Mouse (Mus musculus): Measurements from ENCODE around the gene Gm20388. TPM values are rescaled to one million over a fixed set of nuclear protein-coding genes. Genes with fewer than 3 reads are reported as not detected.

Gm20388 gene
- polyA plus RNA-seq, 1 experiment from 2014 or later = 12.4 TPM

DNA sequence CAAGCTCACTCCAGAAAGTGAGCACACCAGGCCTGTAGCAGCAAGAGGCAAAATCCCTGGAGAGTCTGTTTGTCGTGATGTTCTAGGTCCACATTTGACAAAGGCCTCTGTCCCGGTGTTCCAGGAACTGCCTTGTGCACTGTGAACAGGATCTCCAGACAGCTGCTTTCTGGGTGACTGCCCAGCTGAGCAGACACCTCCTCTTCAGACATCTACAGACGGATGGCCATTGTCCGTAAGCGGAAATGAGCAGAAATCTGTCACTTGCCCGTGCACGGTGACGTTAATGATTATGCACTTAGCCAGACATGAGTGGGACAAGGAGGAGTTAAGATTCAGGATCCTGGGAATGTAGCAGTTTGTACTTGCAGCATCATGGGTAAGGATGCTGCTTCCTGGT lies 2443.5 kb downstream of the Gm20388 start:
- no peak overlapping the region for H3K27ac ChIP-seq (ENCODE audit: low read depth, low read length)
- H3K4me2 ChIP-seq (ENCODE audit: low read length) = no peak overlapping the region
- no peak for ATAC-seq
- no peak overlapping the region for H3K9ac ChIP-seq (ENCODE audit: low read depth, low read length)
- no peaks in the 10 kb centered on the region; the same call in 1 of the 2 replicates for H3K4me1 ChIP-seq (ENCODE audit: control insufficient read depth, insufficient read depth, low read depth, low read length)
- no peak overlapping the region for H3K4me3 ChIP-seq (ENCODE audit: low read length)
- no peaks in the 10 kb centered on the region for H3K27me3 ChIP-seq (replicated peaks; ENCODE audit: control insufficient read depth, insufficient read depth, low read length)
- whole genome bisulfite sequencing = 78% methylated on average over 8 of the region's 8 CpGs
- H3K36me3 ChIP-seq (ENCODE audit: control insufficient read depth, insufficient read depth, low read length) = no peaks in the 10 kb centered on the region
- no peaks in the 10 kb centered on the region for H3K9me3 ChIP-seq (ENCODE audit: control insufficient read depth, low read length)

DNA sequence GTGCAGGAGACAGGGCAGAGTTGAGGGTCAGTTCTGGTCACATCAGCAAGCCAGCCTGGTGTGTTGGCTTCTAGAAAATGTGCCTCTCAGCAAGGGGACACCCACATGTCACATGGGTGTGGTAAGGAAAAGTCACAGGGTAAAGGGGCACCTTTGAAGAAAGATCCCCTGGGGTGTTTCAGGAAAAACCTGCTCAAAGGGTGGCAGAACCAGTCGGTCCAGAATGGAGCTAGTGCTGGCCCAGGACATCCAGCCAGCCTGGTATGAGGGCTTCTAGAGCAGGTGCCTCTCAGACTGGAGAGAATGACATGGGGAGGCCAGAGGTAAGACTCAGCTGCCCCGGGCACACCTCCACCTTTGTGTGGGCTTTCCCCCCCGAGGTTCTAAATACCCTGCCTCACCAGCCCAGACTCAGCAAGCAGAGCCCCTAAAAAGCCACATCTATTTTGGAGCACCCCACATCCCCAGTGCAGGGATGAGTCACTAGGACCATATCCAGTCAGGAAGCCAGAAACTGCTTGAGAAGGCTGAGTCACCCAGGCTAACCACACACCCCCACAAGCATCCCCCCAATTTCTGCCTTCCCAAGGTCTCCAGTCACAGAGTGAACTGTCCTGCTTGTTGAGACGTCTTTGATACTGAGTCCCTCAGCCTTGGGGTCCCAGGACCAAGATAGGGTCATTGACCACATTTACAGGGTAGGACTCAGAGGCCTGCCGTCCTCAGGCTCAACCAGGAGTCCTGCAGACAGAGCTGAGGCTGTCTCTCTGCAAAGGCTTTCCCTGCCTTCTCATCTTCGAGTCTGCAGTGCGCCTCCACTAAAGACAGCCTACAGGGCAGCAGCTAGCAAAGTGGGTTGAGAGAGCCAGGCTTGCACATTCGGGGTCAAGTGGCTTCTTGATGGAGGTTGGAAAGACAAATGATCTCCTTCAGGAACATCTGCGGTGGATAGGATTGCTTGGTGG lies 2445.3 kb downstream of the Gm20388 start:
- Histone ChIP-seq H3K4me2 (ENCODE audit: low read length) (no peak overlapping the region), H3K9ac (ENCODE audit: low read depth, low read length) (no peak overlapping the region), H3K27ac (ENCODE audit: low read depth, low read length) (no peak overlapping the region), H3K36me3 (ENCODE audit: control insufficient read depth, insufficient read depth, low read length) (no peaks in the 10 kb centered on the region), H3K9me3 (ENCODE audit: control insufficient read depth, low read length) (no peaks in the 10 kb centered on the region), H3K4me1 (ENCODE audit: control insufficient read depth, insufficient read depth, low read depth, low read length) (no peaks in the 10 kb centered on the region), H3K4me3 (ENCODE audit: low read length) (no peak overlapping the region), H3K27me3 (replicated peaks; ENCODE audit: control insufficient read depth, insufficient read depth, low read length) (no peaks in the 10 kb centered on the region)
- no peak for ATAC-seq
- 80% methylated on average over 9 of the region's 9 CpGs for WGBS

DNA sequence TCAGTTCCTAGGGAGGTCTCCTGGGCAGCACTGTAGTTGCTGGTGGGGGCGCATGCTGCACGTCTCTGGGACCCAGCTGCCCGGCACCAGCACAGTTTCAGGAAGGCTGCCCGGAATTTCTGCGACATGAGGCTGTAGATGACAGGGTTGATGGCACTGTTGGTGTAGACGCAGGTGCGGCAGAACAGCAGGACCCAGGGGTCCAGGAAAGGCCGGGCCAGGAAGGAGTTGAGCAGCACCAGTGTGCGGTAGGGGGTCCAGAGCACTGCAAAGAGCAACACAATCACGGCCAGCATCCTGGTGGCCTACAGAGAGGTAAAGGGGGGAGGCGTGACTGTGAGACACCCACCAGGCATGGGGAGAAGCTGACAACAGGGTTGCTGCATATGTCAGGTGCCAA lies 2446.6 kb downstream of the Gm20388 start:
- Histone ChIP-seq H3K9ac (ENCODE audit: low read depth, low read length) (no peak overlapping the region), H3K4me2 (ENCODE audit: low read length) (no peak overlapping the region), H3K36me3 (ENCODE audit: control insufficient read depth, insufficient read depth, low read length) (no peaks in the 10 kb centered on the region), H3K4me1 (ENCODE audit: control insufficient read depth, insufficient read depth, low read depth, low read length) (no peaks in the 10 kb centered on the region), H3K27me3 (replicated peaks; ENCODE audit: control insufficient read depth, insufficient read depth, low read length) (no peaks in the 10 kb centered on the region), H3K9me3 (ENCODE audit: control insufficient read depth, low read length) (no peaks in the 10 kb centered on the region), H3K27ac (ENCODE audit: low read depth, low read length) (no peak overlapping the region), H3K4me3 (ENCODE audit: low read length) (no peak overlapping the region)
- 53% methylated on average over 11 of the region's 11 CpGs for WGBS
- no peak for ATAC-seq

DNA sequence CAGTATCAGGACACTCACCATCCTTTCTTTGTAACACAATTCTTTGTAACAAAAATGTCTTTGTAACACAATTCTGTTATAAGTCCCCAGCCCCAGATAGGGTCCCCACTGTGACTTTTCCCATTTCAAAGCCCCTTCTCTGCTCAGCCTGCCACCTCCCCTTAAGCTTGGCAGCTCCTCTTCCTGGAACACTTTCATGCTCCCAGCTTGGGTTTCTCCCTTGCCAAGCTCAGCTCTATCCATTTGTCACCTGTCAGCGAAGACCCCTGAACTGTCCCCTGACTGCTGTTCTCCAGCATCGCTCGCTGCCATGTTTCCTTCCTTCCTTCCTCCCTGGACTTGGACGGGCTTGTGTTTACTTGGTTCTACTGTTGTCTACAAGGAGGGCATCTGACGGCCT lies 2447.0 kb downstream of the Gm20388 start:
- no peak overlapping the region for H3K4me3 ChIP-seq (ENCODE audit: low read length)
- H3K4me1 ChIP-seq (ENCODE audit: control insufficient read depth, insufficient read depth, low read depth, low read length) = no peaks in the 10 kb centered on the region
- H3K36me3 ChIP-seq (ENCODE audit: control insufficient read depth, insufficient read depth, low read length) = no peaks in the 10 kb centered on the region
- ATAC-seq = no peak
- peaks cover 3% of the 10 kb centered on the region for H3K27me3 ChIP-seq (replicated peaks; ENCODE audit: control insufficient read depth, insufficient read depth, low read length)
- H3K9ac ChIP-seq (ENCODE audit: low read depth, low read length) = no peak overlapping the region
- H3K27ac ChIP-seq (ENCODE audit: low read depth, low read length) = no peak overlapping the region
- 63% methylated on average over 5 of the region's 5 CpGs for WGBS
- H3K9me3 ChIP-seq (ENCODE audit: control insufficient read depth, low read length) = no peaks in the 10 kb centered on the region
- no peak overlapping the region for H3K4me2 ChIP-seq (ENCODE audit: low read length)

DNA sequence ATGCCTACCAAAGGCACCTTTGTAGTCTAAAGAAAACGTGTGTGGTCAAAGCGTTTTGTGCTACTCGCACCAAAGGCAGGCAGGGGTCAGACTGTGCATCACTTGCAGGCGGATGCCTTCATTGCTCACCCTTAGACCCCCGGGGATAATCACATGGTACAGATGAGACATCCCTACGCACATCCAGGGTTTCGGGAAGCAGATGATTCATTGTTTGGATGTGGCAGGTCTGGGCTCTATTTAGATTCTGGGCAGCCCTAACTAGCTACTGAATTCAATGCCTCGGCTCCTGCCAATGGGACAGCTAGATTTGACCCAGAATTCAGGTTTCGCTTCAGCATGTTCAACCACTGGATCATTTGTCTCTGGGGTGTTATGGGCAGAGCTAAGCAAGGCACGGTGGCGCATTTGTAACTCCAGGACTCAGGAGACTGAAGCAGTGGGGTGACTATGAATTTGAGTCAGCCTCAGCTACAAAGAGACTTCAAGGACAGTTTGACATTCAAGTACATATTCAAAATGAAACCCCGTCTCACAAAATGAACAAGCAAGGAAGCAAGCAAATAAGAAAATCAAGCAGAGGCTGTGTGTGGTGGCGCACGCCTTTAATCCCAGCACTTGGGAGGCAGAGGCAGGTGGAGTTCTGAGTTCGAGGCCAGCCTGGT lies 2448.6 kb downstream of the Gm20388 start:
- Histone ChIP-seq H3K9me3 (ENCODE audit: control insufficient read depth, low read length) (no peaks in the 10 kb centered on the region), H3K4me2 (ENCODE audit: low read length) (no peak overlapping the region), H3K9ac (ENCODE audit: low read depth, low read length) (no peak overlapping the region), H3K36me3 (ENCODE audit: control insufficient read depth, insufficient read depth, low read length) (no peaks in the 10 kb centered on the region), H3K27ac (ENCODE audit: low read depth, low read length) (no peak overlapping the region), H3K4me1 (ENCODE audit: control insufficient read depth, insufficient read depth, low read depth, low read length) (no peaks in the 10 kb centered on the region), H3K27me3 (replicated peaks; ENCODE audit: control insufficient read depth, insufficient read depth, low read length) (peaks cover 3% of the 10 kb centered on the region), H3K4me3 (ENCODE audit: low read length) (no peak overlapping the region)
- ATAC-seq = no peak
- WGBS = 72% methylated on average over 15 of the region's 15 CpGs

DNA sequence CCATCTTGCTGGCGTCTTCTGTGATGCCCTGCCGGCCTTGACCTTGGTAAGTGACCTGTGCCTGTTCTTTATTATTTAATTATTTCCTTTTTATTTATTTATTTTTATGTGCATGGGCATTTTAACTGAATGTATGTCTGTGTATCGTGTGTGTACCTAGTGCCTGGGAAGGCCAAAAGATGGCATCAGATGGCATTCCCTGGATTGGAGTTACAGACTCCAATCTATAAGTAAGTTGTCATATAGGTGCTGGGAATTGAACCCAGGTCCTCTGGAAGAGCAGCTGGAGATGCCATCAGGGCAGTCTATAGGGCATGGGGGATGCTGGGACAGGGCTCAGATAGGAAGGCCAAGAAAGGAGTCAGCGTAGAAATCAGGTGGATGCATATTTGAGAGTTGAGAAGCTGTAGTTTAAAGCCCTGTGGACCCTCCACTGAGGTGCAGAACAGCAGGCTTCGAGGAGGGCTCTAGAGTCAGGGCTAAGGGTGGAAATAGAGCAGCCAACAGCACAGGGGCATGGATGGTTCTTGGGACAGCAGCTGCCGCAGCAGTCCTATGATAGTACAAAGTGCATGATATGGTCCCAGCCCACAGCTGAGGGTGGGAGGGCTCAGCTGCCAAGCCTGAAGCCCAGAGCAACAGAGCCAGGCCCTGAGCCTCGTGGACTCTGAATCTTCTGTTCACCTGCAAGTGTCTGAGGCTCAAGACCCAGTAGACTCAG lies 2450.2 kb downstream of the Gm20388 start, which contains the start of gene Trhr2:
Gene Trhr2, minus strand, starts transcription at position 51 of the 721 bp plus-strand sequence.
- no peak for ATAC-seq
- H3K9me3 ChIP-seq (ENCODE audit: control insufficient read depth, low read length) = no peaks in the 10 kb centered on the region
- no peaks in the 10 kb centered on the region for H3K36me3 ChIP-seq (ENCODE audit: control insufficient read depth, insufficient read depth, low read length)
- H3K9ac ChIP-seq (ENCODE audit: low read depth, low read length) = no peak within 1 kb of the TSS
- no peak within 1 kb of the TSS for H3K27ac ChIP-seq (ENCODE audit: low read depth, low read length)
- H3K4me1 ChIP-seq (ENCODE audit: control insufficient read depth, insufficient read depth, low read depth, low read length) = no peaks in the 10 kb centered on the region
- H3K27me3 ChIP-seq (replicated peaks; ENCODE audit: control insufficient read depth, insufficient read depth, low read length) = peaks cover 3% of the 10 kb centered on the region
- H3K4me2 ChIP-seq (ENCODE audit: low read length) = no peak within 1 kb of the TSS
- no peak within 1 kb of the TSS for H3K4me3 ChIP-seq (ENCODE audit: low read length)
- WGBS = 77% methylated on average over 7 of the region's 7 CpGs

DNA sequence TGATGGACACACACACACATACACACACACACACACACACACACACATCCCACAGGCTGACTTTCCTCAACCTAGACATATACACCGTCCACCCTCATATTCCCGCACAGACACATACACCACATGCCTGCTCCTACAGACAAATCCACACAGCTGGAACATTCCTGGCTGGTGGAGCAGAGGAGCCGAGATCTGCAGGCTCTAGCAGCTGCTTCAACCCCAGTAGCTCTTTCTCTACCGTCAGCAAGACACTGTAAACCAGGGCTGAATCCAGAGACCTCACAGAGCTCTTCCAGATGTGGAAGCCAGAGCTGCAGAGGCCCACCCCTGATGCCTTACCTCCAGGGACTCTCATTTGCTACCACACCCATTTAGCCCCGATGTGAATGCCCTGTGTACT lies 2451.6 kb downstream of the Gm20388 start:
- 45% methylated on average over 5 of the region's 5 CpGs for WGBS
- no peak for ATAC-seq
- no peaks in the 10 kb centered on the region for H3K9me3 ChIP-seq (ENCODE audit: control insufficient read depth, low read length)
- H3K4me2 ChIP-seq (ENCODE audit: low read length) = no peak overlapping the region
- no peak overlapping the region; the same call in 1 of the 2 replicates for H3K9ac ChIP-seq (ENCODE audit: low read depth, low read length)
- H3K4me1 ChIP-seq (ENCODE audit: control insufficient read depth, insufficient read depth, low read depth, low read length) = no peaks in the 10 kb centered on the region
- H3K4me3 ChIP-seq (ENCODE audit: low read length) = no peak overlapping the region
- H3K36me3 ChIP-seq (ENCODE audit: control insufficient read depth, insufficient read depth, low read length) = no peaks in the 10 kb centered on the region
- no peak overlapping the region for H3K27ac ChIP-seq (ENCODE audit: low read depth, low read length)
- peaks cover 3% of the 10 kb centered on the region for H3K27me3 ChIP-seq (replicated peaks; ENCODE audit: control insufficient read depth, insufficient read depth, low read length)

DNA sequence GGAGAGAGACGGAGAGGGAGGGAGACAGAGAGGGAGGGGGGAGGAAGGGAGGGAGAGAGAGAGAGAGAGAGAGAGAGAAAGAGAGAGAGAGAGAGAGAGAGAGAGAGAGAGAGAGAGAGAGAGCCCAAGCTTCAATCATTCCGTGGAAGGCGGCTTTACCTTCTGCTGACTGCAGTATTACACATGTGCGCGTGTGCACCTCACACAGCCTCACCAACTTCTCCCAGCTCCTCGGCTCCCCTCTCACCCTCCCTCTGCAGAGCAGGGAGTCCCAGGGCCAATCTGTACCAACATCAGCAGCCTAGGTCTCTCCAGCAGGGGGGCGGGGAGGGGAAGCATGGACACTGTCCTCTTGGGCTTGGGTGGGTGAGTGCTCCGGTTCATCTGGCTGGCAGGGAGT lies 2452.3 kb downstream of the Gm20388 start:
- peaks cover 3% of the 10 kb centered on the region for H3K27me3 ChIP-seq (replicated peaks; ENCODE audit: control insufficient read depth, insufficient read depth, low read length)
- H3K4me2 ChIP-seq (ENCODE audit: low read length) = no peak overlapping the region
- H3K27ac ChIP-seq (ENCODE audit: low read depth, low read length) = no peak overlapping the region
- H3K9ac ChIP-seq (ENCODE audit: low read depth, low read length) = no peak overlapping the region
- H3K4me3 ChIP-seq (ENCODE audit: low read length) = no peak overlapping the region
- no peaks in the 10 kb centered on the region for H3K9me3 ChIP-seq (ENCODE audit: control insufficient read depth, low read length)
- WGBS = 36% methylated on average over 8 of the region's 8 CpGs
- ATAC-seq = no peak
- H3K36me3 ChIP-seq (ENCODE audit: control insufficient read depth, insufficient read depth, low read length) = no peaks in the 10 kb centered on the region
- H3K4me1 ChIP-seq (ENCODE audit: control insufficient read depth, insufficient read depth, low read depth, low read length) = no peaks in the 10 kb centered on the region

DNA sequence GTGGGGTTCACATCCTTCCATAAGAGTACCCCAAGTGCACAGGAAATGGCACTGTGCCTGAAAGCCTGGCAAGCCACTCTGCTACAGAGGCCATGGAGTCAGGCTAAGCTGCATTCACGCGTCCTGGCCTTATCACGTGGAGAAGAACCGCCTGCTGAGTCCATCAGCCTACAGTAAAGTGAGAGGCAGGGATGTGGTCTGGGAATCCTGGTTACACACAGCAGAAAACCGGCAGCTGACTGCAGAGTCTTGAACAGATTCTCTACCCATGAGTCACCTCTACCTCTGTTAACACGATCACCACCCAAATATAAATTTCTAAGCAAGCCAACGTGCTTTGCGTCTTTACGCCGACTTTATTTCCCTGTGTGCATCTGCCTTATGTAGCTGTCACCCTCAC lies 2457.9 kb downstream of the Gm20388 start:
- H3K4me2 ChIP-seq (ENCODE audit: low read length) = no peak overlapping the region
- H3K4me1 ChIP-seq (ENCODE audit: control insufficient read depth, insufficient read depth, low read depth, low read length) = no peaks in the 10 kb centered on the region
- WGBS = 80% methylated on average over 10 of the region's 10 CpGs
- ATAC-seq = no peak
- no peak overlapping the region for H3K4me3 ChIP-seq (ENCODE audit: low read length)
- no peak overlapping the region for H3K9ac ChIP-seq (ENCODE audit: low read depth, low read length)
- no peaks in the 10 kb centered on the region for H3K36me3 ChIP-seq (ENCODE audit: control insufficient read depth, insufficient read depth, low read length)
- H3K27ac ChIP-seq (ENCODE audit: low read depth, low read length) = no peak overlapping the region
- no peaks in the 10 kb centered on the region for H3K27me3 ChIP-seq (replicated peaks; ENCODE audit: control insufficient read depth, insufficient read depth, low read length)
- H3K9me3 ChIP-seq (ENCODE audit: control insufficient read depth, low read length) = no peaks in the 10 kb centered on the region
